Mouse (Mus musculus) midbrain, postnatal 0 days (tissue): ENCODE results near the gene S1pr4. TPM values are rescaled to one million over a fixed set of nuclear protein-coding genes. Genes with fewer than 3 reads are reported as not detected.

Experiments
- ATAC-seq: fragments of 200-750 bp; cut with Nextera tagmentation; 2 replicates; pipeline ENCODE4 v1.8.0; 2017; ENCODE audit warnings: moderate number of reproducible peaks, mild to moderate bottlenecking, moderate TSS enrichment, moderate library complexity; ENCODE audit not compliant: low FRiP score
- DNase-seq: peaks from one replicate; pipeline ENCODE4 v3.0.0-alpha.2; 2015; ENCODE audit warnings: low spot score
- H3K27ac ChIP-seq: fragments of 300-500 bp; sonication (generic); 2 replicates; pipeline ENCODE4 v1.5.1; 2014; ENCODE audit warnings: low read depth, mild to moderate bottlenecking, low read length, mixed read lengths
- H3K27me3 ChIP-seq: fragments of 300-500 bp; sonication (generic); 2 replicates; pipeline ENCODE4 v1.6.1; 2014; ENCODE audit warnings: low read length, control low read depth, mixed read lengths; ENCODE audit not compliant: insufficient read depth
- H3K36me3 ChIP-seq: fragments of 300-500 bp; sonication (generic); 2 replicates; pipeline ENCODE4 v1.6.1; 2014; ENCODE audit warnings: low read length, control low read depth, mixed read lengths; ENCODE audit not compliant: insufficient read depth
- H3K4me1 ChIP-seq: fragments of 300-500 bp; sonication (generic); 2 replicates; pipeline ENCODE4 v1.6.1; 2014; ENCODE audit warnings: mild to moderate bottlenecking, control low read depth, antibody characterized with exemption, low read length, mixed read lengths; ENCODE audit not compliant: insufficient read depth
- H3K4me2 ChIP-seq: fragments of 300-500 bp; sonication (generic); 2 replicates; pipeline ENCODE4 v1.6.1; 2014; ENCODE audit warnings: low read depth, mild to moderate bottlenecking, low read length, mixed read lengths; ENCODE audit not compliant: poor library complexity, severe bottlenecking
- H3K4me3 ChIP-seq: fragments of 300-500 bp; sonication (generic); 2 replicates; pipeline ENCODE4 v1.5.1; 2014; ENCODE audit warnings: low read depth, mild to moderate bottlenecking, low read length, moderate library complexity
- H3K9ac ChIP-seq: fragments of 300-500 bp; sonication (generic); replicated peaks from 2 replicates; pipeline ENCODE4 v1.6.1; 2014; ENCODE audit warnings: mild to moderate bottlenecking, low read length, moderate library complexity, mixed read lengths; ENCODE audit not compliant: poor library complexity, severe bottlenecking
- H3K9me3 ChIP-seq: fragments of 300-500 bp; sonication (generic); 2 replicates; pipeline ENCODE4 v1.6.1; 2016; ENCODE audit warnings: low read length, control low read depth
- CTCF ChIP-seq: IDR thresholded peaks from 2 replicates; pipeline ENCODE4 v1.5.1; 2016; ENCODE audit warnings: antibody characterized with exemption, mild to moderate bottlenecking
- WGBS: fragments of 180-500 bp; shearing (Covaris S2); extraction: QIAGEN DNeasy Blood & Tissue Kit; methylation state at CpG from one replicate; pipeline ENCODE4 v1.1.7; 2014; 5-methylcytosine and 5-hydroxymethylcytosine counted together
- polyA plus RNA-seq: library from polyadenylated mRNA; unstranded; fragments of >200 nt; fragmentation: Nextera tagmentation; extraction: Ambion mirVana; gene quantifications from 2 replicates; pipeline ENCODE4 v1.2.1, GENCODE M21; 2015
- total RNA-seq: library from RNA; depleted of rRNA; stranded (reverse); fragments of >200 nt; gene quantifications from 2 replicates; pipeline ENCODE4 v1.2.3, GENCODE M21; 2014

S1pr4 gene
- total and polyA plus RNA-seq, 2 experiments from 2014 or later = 0.16 to 0.41 TPM

DNA sequence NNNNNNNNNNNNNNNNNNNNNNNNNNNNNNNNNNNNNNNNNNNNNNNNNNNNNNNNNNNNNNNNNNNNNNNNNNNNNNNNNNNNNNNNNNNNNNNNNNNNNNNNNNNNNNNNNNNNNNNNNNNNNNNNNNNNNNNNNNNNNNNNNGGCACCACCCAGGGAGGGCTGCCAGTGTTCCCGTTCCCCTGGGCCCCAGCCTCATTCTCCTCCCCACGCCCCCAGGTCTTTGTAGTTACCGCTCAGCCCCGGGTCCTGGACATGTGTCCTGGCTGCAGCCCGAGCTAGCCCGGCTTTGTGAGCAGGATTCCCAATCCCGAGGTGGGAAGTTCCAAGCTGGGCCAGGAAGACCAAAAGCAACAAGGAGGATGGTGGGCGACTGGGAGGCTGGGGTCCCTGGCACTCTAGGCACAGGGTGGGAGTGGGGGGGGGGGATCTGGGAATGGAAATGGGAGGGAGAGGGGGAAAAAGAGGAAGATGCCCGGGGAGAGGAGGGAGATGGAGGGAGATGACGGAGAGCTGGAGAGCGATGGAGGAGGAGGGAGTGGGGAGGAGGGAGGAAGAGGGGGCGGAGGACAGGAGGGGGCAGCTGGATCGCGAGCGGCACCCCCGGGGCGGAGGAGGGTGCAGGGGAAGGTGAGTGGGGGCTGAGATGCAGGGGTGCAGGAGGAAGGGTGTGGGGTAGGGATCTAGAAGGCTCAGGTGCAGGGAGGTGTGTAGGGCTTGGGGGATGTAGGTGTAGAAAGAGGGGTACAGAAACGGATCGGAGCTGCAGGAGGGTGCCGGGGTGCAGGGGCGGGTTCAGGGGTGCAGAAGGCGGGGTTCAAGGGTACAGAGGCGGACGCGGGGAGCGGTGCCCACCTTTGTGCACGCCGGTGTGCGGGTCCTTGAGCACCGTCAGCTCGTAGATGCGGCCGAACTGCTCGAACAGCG is 18.1 kb downstream of the S1pr4 start:
- peak overlapping the region; percentile 91 for H3K27ac ChIP-seq
- peaks cover 24% of the 10 kb centered on the region for H3K4me1 ChIP-seq
- H3K4me2 ChIP-seq = peak overlapping the region; percentile 73
- DNase-seq (peak; percentile 29), ATAC-seq (peak; percentile 21; the same call in 1 of the 2 replicates)
- H3K27me3 ChIP-seq = no peaks in the 10 kb centered on the region
- no peaks in the 10 kb centered on the region for H3K9me3 ChIP-seq
- H3K36me3 ChIP-seq = peaks cover 5% of the 10 kb centered on the region; the same call in 1 of the 2 replicates
- H3K4me3 ChIP-seq = peak overlapping the region; percentile 73
- H3K9ac ChIP-seq = peak overlapping the region; percentile 91
- TF ChIP-seq CTCF = no peak
- WGBS = 2% methylated on average over 30 of the region's 35 CpGs

- ATAC-seq (no peak), DNase-seq (no peak)
- Histone ChIP-seq H3K4me2 (peak overlapping the region; percentile 92; the same call in 1 of the 2 replicates), H3K27ac (no peak overlapping the region), H3K4me3 (no peak overlapping the region), H3K9ac (no peak overlapping the region), H3K36me3 (peaks cover 16% of the 10 kb centered on the region; the same call in 1 of the 2 replicates), H3K9me3 (no peaks in the 10 kb centered on the region), H3K4me1 (0 out of 2 replicates have a peak, but pooled peaks cover 5% of the 10 kb centered on the region), H3K27me3 (no peaks in the 10 kb centered on the region)
- WGBS = 85% methylated on average over 10 of the region's 10 CpGs
- no peak for TF ChIP-seq CTCF
Measured at GRCm38 (mm10) chr10:81474461-81474860, 25.5 kb downstream of the S1pr4 start.

GRCm38 (mm10) chr10:81473003-81473451 is 26.9 kb downstream of the S1pr4 start:
- ATAC-seq (peak; percentile 76), DNase-seq (peak; percentile 96)
- no peaks in the 10 kb centered on the region for H3K9me3 ChIP-seq
- peak overlapping the region; percentile 46 for H3K4me3 ChIP-seq
- peaks cover 30% of the 10 kb centered on the region for H3K36me3 ChIP-seq
- WGBS = under 1% methylated on average over 21 of the region's 22 CpGs
- H3K27me3 ChIP-seq = no peaks in the 10 kb centered on the region
- peak overlapping the region; percentile 92 for H3K4me2 ChIP-seq
- peak overlapping the region; percentile 85 for H3K27ac ChIP-seq
- no peak for TF ChIP-seq CTCF
- peak overlapping the region; percentile 72 for H3K9ac ChIP-seq
- 0 out of 2 replicates have a peak, but pooled peaks cover 5% of the 10 kb centered on the region for H3K4me1 ChIP-seq

GRCm38 (mm10) chr10:81472403-81473002 is 27.4 kb downstream of the S1pr4 start:
- Histone ChIP-seq H3K27ac (peak overlapping the region; percentile 85), H3K4me2 (peak overlapping the region; percentile 92), H3K27me3 (no peaks in the 10 kb centered on the region), H3K9me3 (no peaks in the 10 kb centered on the region), H3K4me3 (peak overlapping the region; percentile 46), H3K4me1 (0 out of 2 replicates have a peak, but pooled peaks cover 5% of the 10 kb centered on the region), H3K36me3 (peaks cover 35% of the 10 kb centered on the region), H3K9ac (peak overlapping the region; percentile 72)
- peak; percentile 21; the same call in 1 of the 2 replicates for ATAC-seq
- WGBS = 5% methylated on average over 14 of the region's 18 CpGs
- TF ChIP-seq CTCF = no peak
- no peak for DNase-seq

DNA sequence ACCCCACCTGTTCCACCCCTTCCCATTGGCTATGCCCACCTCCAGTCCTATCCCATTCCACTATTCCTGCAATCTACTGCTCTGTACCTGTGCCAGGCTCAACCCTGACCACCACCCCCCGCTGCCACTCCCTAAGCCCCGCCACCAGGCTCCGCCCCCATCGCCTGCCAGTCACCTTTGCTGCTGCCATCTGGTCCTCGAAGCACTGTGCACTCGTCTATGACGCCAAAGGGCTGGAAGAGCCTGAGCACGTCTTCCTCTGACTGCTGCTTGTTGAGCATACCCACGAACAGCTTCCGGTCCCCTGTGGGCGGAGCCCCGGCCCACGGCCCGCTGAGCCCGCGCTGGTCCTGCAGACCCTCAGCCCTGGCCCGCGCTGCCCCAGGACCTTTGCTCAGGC is 29.5 kb downstream of the S1pr4 start:
- DNase-seq (no peak), ATAC-seq (no peak)
- Histone ChIP-seq H3K27me3 (no peaks in the 10 kb centered on the region), H3K4me2 (no peak overlapping the region), H3K9me3 (no peaks in the 10 kb centered on the region), H3K4me3 (no peak overlapping the region), H3K4me1 (0 out of 2 replicates have a peak, but pooled peaks cover 5% of the 10 kb centered on the region), H3K36me3 (peaks cover 38% of the 10 kb centered on the region), H3K27ac (no peak overlapping the region), H3K9ac (no peak overlapping the region)
- WGBS = 64% methylated on average over 18 of the region's 18 CpGs
- TF ChIP-seq CTCF = no peak
